Mouse (Mus musculus) spleen, adult 2 months (tissue): ENCODE measurements around the gene Ehd4.

ENCODE experiments used
- CTCF ChIP-seq: fragments of 200-500 bp; IDR thresholded peaks from 2 replicates; pipeline ENCODE4 v1.5.1; 2011; ENCODE audit warnings: mild to moderate bottlenecking, inconsistent platforms; ENCODE audit not compliant: insufficient read depth, insufficient read length, insufficient replicate concordance; ENCODE audit errors: extremely low read depth
- POLR2A ChIP-seq: fragments of 200-500 bp; IDR thresholded peaks from 2 replicates; pipeline ENCODE4 v1.6.1; 2011; ENCODE audit warnings: low read depth, low read length, inconsistent platforms

- TF ChIP-seq POLR2A = no peak
- TF ChIP-seq CTCF = no peak
Measured at GRCm38 (mm10) chr2:120114977-120115376, 39.4 kb downstream of the Ehd4 start.
